Mouse (Mus musculus): ENCODE measurements around the gene Trpm7. TPM values are rescaled to one million over a fixed set of nuclear protein-coding genes. Genes with fewer than 3 reads are reported as not detected.
"Not testable (repeated sequence)": the region's sequence is repeated elsewhere in the genome, so short reads cannot be mapped to it uniquely, and the experiment has no call there.

Gene Trpm7
- polyA plus RNA-seq, 2 experiments, result 43.6 to 44.3 TPM

DNA sequence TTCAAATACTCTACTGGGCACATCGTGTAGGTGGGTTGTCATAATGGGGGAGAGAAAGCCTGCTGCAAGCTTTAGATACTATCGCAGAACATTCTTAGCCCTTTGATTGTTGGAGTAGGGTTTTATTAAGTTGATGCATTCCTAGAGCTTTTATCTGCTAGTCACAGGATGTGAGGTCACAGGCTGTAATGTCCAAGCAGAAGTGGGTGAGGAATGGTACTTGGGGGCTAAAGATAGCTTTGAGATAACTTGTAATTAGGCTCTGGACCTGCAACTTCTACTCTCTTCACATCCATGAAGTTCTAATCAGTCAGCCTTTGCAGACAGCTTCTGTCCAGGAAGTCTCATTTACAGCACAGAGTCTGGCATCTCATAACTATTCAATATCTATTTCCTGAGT, 9.8 kb upstream of the Trpm7 start:
- H3K4me1 ChIP-seq (ENCODE audit: control insufficient read depth, insufficient read depth, low read length), result no peaks in the 10 kb centered on the region
- no peak for TF ChIP-seq POLR2A (IDR thresholded peaks at IDR 0.05; ENCODE audit: borderline replicate concordance, extremely low read depth, insufficient read depth, insufficient read length)
- ATAC-seq (ENCODE audit: low FRiP score, low read depth), result no peak
- H3K9ac ChIP-seq (ENCODE audit: low read depth, low read length, severe bottlenecking), result no peak overlapping the region
- no peak for DNase-seq (ENCODE audit: low spot score)
- H3K36me3 ChIP-seq (ENCODE audit: control insufficient read depth, insufficient read depth, low read length), result no peaks in the 10 kb centered on the region
- H3K4me3 ChIP-seq (replicated peaks; ENCODE audit: low read length), result no peak overlapping the region
- H3K27ac ChIP-seq (replicated peaks; ENCODE audit: low read depth, low read length), result no peak overlapping the region
- no peak overlapping the region for H3K4me2 ChIP-seq (replicated peaks; ENCODE audit: low read depth, low read length, severe bottlenecking)
- no peaks in the 10 kb centered on the region for H3K27me3 ChIP-seq (ENCODE audit: control insufficient read depth, insufficient read depth, low read length)
- WGBS, result 71% methylated on average over 2 of the region's 2 CpGs
- H3K9me3 ChIP-seq (ENCODE audit: control insufficient read depth, low read length), result no peaks in the 10 kb centered on the region

DNA sequence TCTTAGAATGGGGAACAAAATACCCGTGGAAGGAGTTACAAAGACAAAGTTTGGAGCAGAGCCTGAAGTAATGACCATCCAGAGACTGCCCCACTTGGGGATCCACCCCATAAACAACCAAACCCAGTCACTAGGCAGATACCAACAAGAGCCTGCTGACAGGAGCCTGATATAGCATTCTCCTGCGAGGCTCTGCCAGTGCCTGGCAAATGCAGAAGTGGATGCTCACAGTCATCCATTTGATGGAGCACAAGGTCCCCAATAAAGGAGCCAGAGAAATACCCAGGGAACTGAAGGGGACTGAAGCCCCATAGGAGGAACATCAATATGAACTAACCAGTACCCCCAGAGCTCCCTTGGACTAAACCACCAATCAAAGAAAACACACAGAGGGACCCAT, 6.7 kb upstream of the Trpm7 start:
- not testable (repeated sequence) for H3K27ac ChIP-seq (replicated peaks; ENCODE audit: low read depth, low read length); H3K4me3 ChIP-seq (replicated peaks; ENCODE audit: low read length); H3K4me1 ChIP-seq (ENCODE audit: control insufficient read depth, insufficient read depth, low read length); ATAC-seq (ENCODE audit: low FRiP score, low read depth); H3K4me2 ChIP-seq (replicated peaks; ENCODE audit: low read depth, low read length, severe bottlenecking); DNase-seq (ENCODE audit: low spot score); H3K27me3 ChIP-seq (ENCODE audit: control insufficient read depth, insufficient read depth, low read length); H3K9me3 ChIP-seq (ENCODE audit: control insufficient read depth, low read length); H3K36me3 ChIP-seq (ENCODE audit: control insufficient read depth, insufficient read depth, low read length); H3K9ac ChIP-seq (ENCODE audit: low read depth, low read length, severe bottlenecking)
- 65% methylated on average over 2 of the region's 2 CpGs for WGBS

GRCm38 (mm10) chr2:126877991-126878390, 2.0 kb upstream of the Trpm7 start:
- H3K36me3 ChIP-seq (ENCODE audit: control insufficient read depth, insufficient read depth, low read length), result no peaks in the 10 kb centered on the region
- 91% methylated on average over 1 of the region's 1 CpGs for WGBS

GRCm38 (mm10) chr2:126875516-126875835, 554 bp downstream of the Trpm7 start:
- no peaks in the 10 kb centered on the region for H3K36me3 ChIP-seq (ENCODE audit: control insufficient read depth, insufficient read depth, low read length)
- TF ChIP-seq POLR2A (IDR thresholded peaks at IDR 0.05; ENCODE audit: borderline replicate concordance, extremely low read depth, insufficient read depth, insufficient read length), result peak; percentile 27; the same call in 1 of the 2 replicates
- H3K9ac ChIP-seq (ENCODE audit: low read depth, low read length, severe bottlenecking), result peak overlapping the region; percentile 94
- H3K4me3 ChIP-seq (replicated peaks; ENCODE audit: low read length), result peak overlapping the region; percentile 90
- DNase-seq (ENCODE audit: low spot score), result peak; percentile 31
- H3K4me1 ChIP-seq (ENCODE audit: control insufficient read depth, insufficient read depth, low read length), result peaks cover 2% of the 10 kb centered on the region; the same call in 1 of the 2 replicates
- H3K9me3 ChIP-seq (ENCODE audit: control insufficient read depth, low read length), result no peaks in the 10 kb centered on the region
- no peaks in the 10 kb centered on the region for H3K27me3 ChIP-seq (ENCODE audit: control insufficient read depth, insufficient read depth, low read length)
- peak; percentile 42; the same call in 1 of the 2 replicates for ATAC-seq (ENCODE audit: low FRiP score, low read depth)
- peak overlapping the region; percentile 97 for H3K27ac ChIP-seq (replicated peaks; ENCODE audit: low read depth, low read length)
- WGBS, result under 1% methylated on average over 17 of the region's 18 CpGs
- H3K4me2 ChIP-seq (replicated peaks; ENCODE audit: low read depth, low read length, severe bottlenecking), result peak overlapping the region; percentile 50

More at GRCm38 (mm10) chr2:126877991-126878390, 2.0 kb upstream of the Trpm7 start:
- Histone ChIP-seq H3K4me3 (replicated peaks; ENCODE audit: low read length) (no peak overlapping the region), H3K9me3 (ENCODE audit: control insufficient read depth, low read length) (no peaks in the 10 kb centered on the region), H3K27me3 (ENCODE audit: control insufficient read depth, insufficient read depth, low read length) (no peaks in the 10 kb centered on the region), H3K9ac (ENCODE audit: low read depth, low read length, severe bottlenecking) (no peak overlapping the region), H3K27ac (replicated peaks; ENCODE audit: low read depth, low read length) (no peak overlapping the region), H3K4me2 (replicated peaks; ENCODE audit: low read depth, low read length, severe bottlenecking) (no peak overlapping the region), H3K4me1 (ENCODE audit: control insufficient read depth, insufficient read depth, low read length) (peaks cover 2% of the 10 kb centered on the region; the same call in 1 of the 2 replicates)
- DNase-seq (ENCODE audit: low spot score) (no peak), ATAC-seq (ENCODE audit: low FRiP score, low read depth) (no peak)
- TF ChIP-seq POLR2A (IDR thresholded peaks at IDR 0.05; ENCODE audit: borderline replicate concordance, extremely low read depth, insufficient read depth, insufficient read length), result no peak

GRCm38 (mm10) chr2:126874809-126875515, 1.1 kb downstream of the Trpm7 start:
- no peaks in the 10 kb centered on the region for H3K36me3 ChIP-seq (ENCODE audit: control insufficient read depth, insufficient read depth, low read length)
- H3K4me1 ChIP-seq (ENCODE audit: control insufficient read depth, insufficient read depth, low read length), result peaks cover 2% of the 10 kb centered on the region; the same call in 1 of the 2 replicates
- DNase-seq (ENCODE audit: low spot score) (peak; percentile 21), ATAC-seq (ENCODE audit: low FRiP score, low read depth) (no peak)
- peak overlapping the region; percentile 90 for H3K4me3 ChIP-seq (replicated peaks; ENCODE audit: low read length)
- no peaks in the 10 kb centered on the region for H3K9me3 ChIP-seq (ENCODE audit: control insufficient read depth, low read length)
- H3K4me2 ChIP-seq (replicated peaks; ENCODE audit: low read depth, low read length, severe bottlenecking), result peak overlapping the region; percentile 50
- TF ChIP-seq POLR2A (IDR thresholded peaks at IDR 0.05; ENCODE audit: borderline replicate concordance, extremely low read depth, insufficient read depth, insufficient read length), result no peak
- peak overlapping the region; percentile 97 for H3K27ac ChIP-seq (replicated peaks; ENCODE audit: low read depth, low read length)
- no peaks in the 10 kb centered on the region for H3K27me3 ChIP-seq (ENCODE audit: control insufficient read depth, insufficient read depth, low read length)
- 25% methylated on average over 13 of the region's 13 CpGs for WGBS
- H3K9ac ChIP-seq (ENCODE audit: low read depth, low read length, severe bottlenecking), result peak overlapping the region; percentile 94
